Comparison of ENCODE assay signal across 10 mouse cellular contexts in genomic region chr9:48314194-48314593, GRCm38 (mm10). TPM values are rescaled to one million over a fixed set of nuclear protein-coding genes. Genes with fewer than 3 reads are reported as not detected.
DNase-seq lines count a peak whose midpoint lies in the region; ATAC-seq and TF ChIP-seq lines count a peak whose summit lies in the region.
"Had no signal": no experiment of that assay in that cellular context is flagged by ENCODE, and none has a peak within 500 bp of the region (broad histone marks: within the 10 kb centered on the region; RNA-seq: fewer than 3 reads in every experiment).

No protein-coding gene starts in this region.

- H3K4me3 ChIP-seq in hindbrain, embryonic 16.5 days (ENCODE audit: low read length), result peak overlapping the region; percentile 2; the same call in 1 of the 2 replicates
- H3K4me3 ChIP-seq in lung, adult 2 months (replicated peaks; ENCODE audit: extremely low read depth, low read depth, low read length), result peak overlapping the region; percentile 42
- H3K4me3 ChIP-seq: embryonic facial prominence, embryonic 15.5 days; stomach, embryonic 15.5 days had no signal

- H3K4me1 ChIP-seq in hindbrain, embryonic 16.5 days (ENCODE audit: control insufficient read depth, insufficient read depth, low read depth, low read length), result no peaks in the 10 kb centered on the region
- H3K4me1 ChIP-seq in lung, adult 2 months (ENCODE audit: control insufficient read depth, insufficient read depth, low read length), result peaks cover 4% of the 10 kb centered on the region
- H3K4me1 ChIP-seq: embryonic facial prominence, embryonic 15.5 days; stomach, embryonic 15.5 days had no signal

- H3K27me3 ChIP-seq in hindbrain, embryonic 16.5 days (replicated peaks; ENCODE audit: control insufficient read depth, insufficient read depth, low read length), result no peaks in the 10 kb centered on the region
- H3K27me3 ChIP-seq: embryonic facial prominence, embryonic 15.5 days; stomach, embryonic 15.5 days had no signal

- 10% methylated on average over 3 of the region's 3 CpGs for WGBS in hindbrain, embryonic 16.5 days
- WGBS in lung, adult 2 months, result 44% methylated on average over 3 of the region's 3 CpGs

- H3K9ac ChIP-seq in hindbrain, embryonic 16.5 days (ENCODE audit: low read depth, low read length), result no peak overlapping the region
- H3K9ac ChIP-seq: embryonic facial prominence, embryonic 15.5 days; stomach, embryonic 15.5 days had no signal

- TF ChIP-seq CTCF in lung, adult 2 months (IDR thresholded peaks at IDR 0.05; ENCODE audit: insufficient read depth, low read length), result no peak

- no peaks in the 10 kb centered on the region for H3K36me3 ChIP-seq in hindbrain, embryonic 16.5 days (ENCODE audit: control insufficient read depth, insufficient read depth, low read length)
- H3K36me3 ChIP-seq: embryonic facial prominence, embryonic 15.5 days; stomach, embryonic 15.5 days had no signal

- H3K4me2 ChIP-seq in hindbrain, embryonic 16.5 days (ENCODE audit: low read length), result peak overlapping the region; percentile 18; the same call in 1 of the 2 replicates
- H3K4me2 ChIP-seq: embryonic facial prominence, embryonic 15.5 days; stomach, embryonic 15.5 days had no signal

- peak; percentile 42; the same call in 1 of the 2 replicates for ATAC-seq in hindbrain, embryonic 16.5 days

- H3K27ac ChIP-seq in hindbrain, embryonic 16.5 days (ENCODE audit: low read depth, low read length), result no peak overlapping the region
- H3K27ac ChIP-seq: embryonic facial prominence, embryonic 15.5 days had no signal

- no peak for TF ChIP-seq POLR2A in lung, adult 2 months (IDR thresholded peaks at IDR 0.05; ENCODE audit: borderline replicate concordance, extremely low read depth, low read depth, low read length)

- peak; percentile 4 for DNase-seq in gastrocnemius, adult 18-20 months (ENCODE audit: low spot score)
- DNase-seq in gastrocnemius, postnatal 4 days (ENCODE audit: low spot score in 2 of 2), result no peak
- peak; percentile 50 for DNase-seq in embryo, embryonic 10 days (ENCODE audit: low spot score)
- DNase-seq in lung, adult 2 months, result peak; percentile 9
- DNase-seq in cerebellum, adult 11 months, result no peak
- no peak for DNase-seq in yolk sac, embryonic 10.5 days (ENCODE audit: low spot score)
- no peak for DNase-seq in thymus, postnatal 0 days (ENCODE audit: low spot score)

- no peaks in the 10 kb centered on the region for H3K9me3 ChIP-seq in hindbrain, embryonic 16.5 days (ENCODE audit: control insufficient read depth, low read length)
- H3K9me3 ChIP-seq: embryonic facial prominence, embryonic 15.5 days; stomach, embryonic 15.5 days had no signal

RNA-seq across cellular contexts. Expression of gene Nxpe2, which starts 39.1 kb away (rescaled TPM):
- under 1 TPM; 0.23 to 0.47 TPM for total RNA-seq in gastrocnemius, adult 18-20 months (2021)
- 1 to 10 TPM; 1.5 to 2.3 TPM for total RNA-seq in gastrocnemius, postnatal 4 days (2021)
- 0.45 and 0.71 TPM in 2 replicates for polyA plus RNA-seq in hindbrain, embryonic 16.5 days (2015; fragmentation: Nextera tagmentation; extraction: Ambion mirVana)
- 3.0 and 3.1 TPM in 2 replicates for polyA plus RNA-seq in lung, adult 2 months (2012; rRNA removed)
- 0.69 and 1.1 TPM in 2 replicates for polyA plus RNA-seq in thymus, postnatal 0 days (2015; fragmentation: Nextera tagmentation; extraction: Ambion mirVana)

Comparison
In these comparisons a context has a peak if more than half of its experiments do, and no peak if none do; other contexts are left out.
1. DNase-seq: peak in gastrocnemius, adult 18-20 months (single experiment), embryo, embryonic 10 days (single experiment) and lung, adult 2 months (single experiment); none in gastrocnemius, postnatal 4 days (0 of 2), cerebellum, adult 11 months (single experiment), yolk sac, embryonic 10.5 days (single experiment) and thymus, postnatal 0 days (single experiment).